Mouse (Mus musculus) monocyte, adult 5-6 weeks (primary cell): ENCODE data around the gene Prpf18. TPM values are rescaled to one million over a fixed set of nuclear protein-coding genes. Genes with fewer than 3 reads are reported as not detected.

Experiments
- ATAC-seq: fragments of 153-309, 156-312 bp; replicated peaks from 2 replicates; pipeline ENCODE4 v1.8.0; 2017; ENCODE audit warnings: mild to moderate bottlenecking; ENCODE audit not compliant: low TSS enrichment, insufficient number of reproducible peaks, severe bottlenecking, poor library complexity, low FRiP score
- total RNA-seq: library from RNA; stranded (forward); fragments of 200-1000, 200-491, 200-594 nt; gene quantifications from 3 replicates; pipeline ENCODE4 v1.2.3, GENCODE M21; 2017

The Prpf18 gene
- total RNA-seq = 94.0 to 122 TPM (median 109 TPM) in 3 replicates

GRCm38 (mm10) chr2:4651500-4652285 is at the start of gene Prpf18:
Gene Prpf18, minus strand, starts transcription at chr2:4652113.
- ATAC-seq = peak; percentile 96

GRCm38 (mm10) chr2:4679886-4680285 is 28.0 kb upstream of the Prpf18 start:
- no peak for ATAC-seq

GRCm38 (mm10) chr2:4671636-4672035 is 19.7 kb upstream of the Prpf18 start:
- no peak for ATAC-seq

- no peak for ATAC-seq
Measured at GRCm38 (mm10) chr2:4669701-4670100, 17.8 kb upstream of the Prpf18 start.

GRCm38 (mm10) chr2:4668626-4669025 is 16.7 kb upstream of the Prpf18 start:
- no peak for ATAC-seq

- ATAC-seq = no peak
Measured at GRCm38 (mm10) chr2:4660677-4661076, 8.8 kb upstream of the Prpf18 start.

- ATAC-seq = no peak
Measured at GRCm38 (mm10) chr2:4649646-4650045, 2.3 kb downstream of the Prpf18 start.

GRCm38 (mm10) chr2:4648094-4648493 is 3.8 kb downstream of the Prpf18 start:
- no peak for ATAC-seq

GRCm38 (mm10) chr2:4645066-4645465 is 6.8 kb downstream of the Prpf18 start:
- ATAC-seq = no peak

- ATAC-seq = no peak
Measured at GRCm38 (mm10) chr2:4638189-4638588, 13.7 kb downstream of the Prpf18 start.

- ATAC-seq = no peak
Measured at GRCm38 (mm10) chr2:4636656-4637055, 15.3 kb downstream of the Prpf18 start.

- no peak for ATAC-seq
Measured at GRCm38 (mm10) chr2:4635804-4636203, 16.1 kb downstream of the Prpf18 start.

- ATAC-seq = no peak
Measured at GRCm38 (mm10) chr2:4630197-4630835, 21.6 kb downstream of the Prpf18 start.

GRCm38 (mm10) chr2:4629470-4629869 is 22.4 kb downstream of the Prpf18 start:
- ATAC-seq = no peak

- ATAC-seq = no peak
Measured at GRCm38 (mm10) chr2:4628920-4629319, 23.0 kb downstream of the Prpf18 start.

- no peak for ATAC-seq
Measured at GRCm38 (mm10) chr2:4626911-4627310, 25.0 kb downstream of the Prpf18 start.

- ATAC-seq = no peak
Measured at GRCm38 (mm10) chr2:4621471-4621985, 30.4 kb downstream of the Prpf18 start.

- ATAC-seq = no peak
Measured at GRCm38 (mm10) chr2:4620640-4621401, 31.1 kb downstream of the Prpf18 start.

- ATAC-seq = no peak
Measured at GRCm38 (mm10) chr2:4619893-4620593, 31.9 kb downstream of the Prpf18 start.
